Mouse (Mus musculus): Measurements from ENCODE around the gene Man1c1.

DNA sequence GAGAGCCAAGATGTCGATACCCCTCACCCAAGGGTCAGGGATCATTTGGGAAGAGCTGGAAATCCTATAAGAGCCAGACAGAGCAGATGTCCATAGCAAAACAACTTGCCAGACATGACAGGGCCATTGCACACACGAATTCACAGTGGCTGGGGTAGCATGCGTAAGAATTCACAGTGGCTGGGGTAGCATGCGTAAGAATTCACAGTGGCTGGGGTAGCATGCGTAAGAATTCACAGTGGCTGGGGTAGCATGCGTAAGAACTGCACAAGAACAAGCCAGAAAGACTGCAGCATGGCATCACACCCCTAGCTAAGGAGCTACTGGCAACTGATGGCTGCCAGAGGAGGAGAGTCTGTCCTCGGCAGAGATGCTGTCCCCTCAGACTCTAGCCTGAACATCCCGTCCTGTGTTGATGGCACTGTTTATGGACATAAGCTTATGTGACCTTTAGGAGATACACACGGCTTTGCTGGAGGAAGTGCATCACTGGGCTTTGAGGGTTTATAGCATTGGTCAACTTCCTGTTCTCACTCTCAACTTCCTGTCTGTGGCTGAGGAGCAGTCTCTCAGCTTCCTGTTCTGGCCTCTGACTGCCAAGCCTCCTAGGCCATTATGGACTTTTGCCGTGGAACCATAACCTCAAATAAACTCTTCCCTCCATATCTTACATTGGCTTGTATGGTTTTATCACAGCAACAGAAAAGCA is 109.2 kb downstream of the Man1c1 start:
- TF ChIP-seq CTCF (conservative IDR thresholded peaks at IDR 0.05 in 1 of 2, IDR thresholded peaks at IDR 0.05 in 1 of 2; ENCODE audit: low read depth in 2 of 2, low read length in 2 of 2) = no peak
- TF ChIP-seq MAX (IDR thresholded peaks at IDR 0.05; ENCODE audit: low read length) = no peak
- no peak for TF ChIP-seq EP300 (IDR thresholded peaks at IDR 0.05; ENCODE audit: low read length)
- no peak for TF ChIP-seq POLR2A (IDR thresholded peaks at IDR 0.05; ENCODE audit: low read depth, low read length)
- TF ChIP-seq KAT2A (IDR thresholded peaks at IDR 0.05; ENCODE audit: insufficient replicate concordance, low read length) = no peak
- TF ChIP-seq USF1 (IDR thresholded peaks at IDR 0.05; ENCODE audit: low read depth, low read length) = no peak
- no peak for TF ChIP-seq NELFE (IDR thresholded peaks at IDR 0.05; ENCODE audit: low read depth, low read length)
- TF ChIP-seq UBTF (IDR thresholded peaks at IDR 0.05; ENCODE audit: low read depth, low read length) = no peak
- TF ChIP-seq SIN3A (IDR thresholded peaks at IDR 0.05; ENCODE audit: low read length) = no peak
- no peak for TF ChIP-seq MAFK (IDR thresholded peaks at IDR 0.05; ENCODE audit: insufficient replicate concordance, low read length)
- no peak for TF ChIP-seq ZMIZ1 (IDR thresholded peaks at IDR 0.05; ENCODE audit: low read depth, low read length)
- no peak for TF ChIP-seq MXI1 (IDR thresholded peaks at IDR 0.05; ENCODE audit: low read depth, low read length)
